Mouse (Mus musculus) myocyte (in vitro differentiated cells): ENCODE measurements around the gene Zfp715. TPM values are rescaled to one million over a fixed set of nuclear protein-coding genes. Genes with fewer than 3 reads are reported as not detected.
"Not testable (repeated sequence)": the region's sequence is repeated elsewhere in the genome, so short reads cannot be mapped to it uniquely, and the experiment has no call there.

Experiments used
- H3K27me3 ChIP-seq: one replicate; pipeline ENCODE4 v1.6.1; 2011; ENCODE audit not compliant: control insufficient read depth, insufficient read depth, insufficient read length
- H3K36me3 ChIP-seq: one replicate; pipeline ENCODE4 v1.6.1; 2011; ENCODE audit not compliant: control insufficient read depth, insufficient read depth
- H3K4me2 ChIP-seq: one replicate; pipeline ENCODE4 v1.6.1; 2011; ENCODE audit warnings: low read depth, control low read depth
- H3K4me3 ChIP-seq: one replicate; pipeline ENCODE4 v1.5.1; 2011; ENCODE audit warnings: mild to moderate bottlenecking, control low read depth, moderate library complexity
- H3K79me2 ChIP-seq: one replicate; pipeline ENCODE4 v1.6.1; 2011; ENCODE audit not compliant: control insufficient read depth, insufficient read depth
- H3ac ChIP-seq: one replicate; pipeline ENCODE4 v1.6.1; 2011; ENCODE audit not compliant: control insufficient read depth, insufficient read length
- CEBPB ChIP-seq: IDR thresholded peaks from 2 replicates; pipeline ENCODE4 v1.6.1; 2011; ENCODE audit warnings: mild to moderate bottlenecking, moderate library complexity; ENCODE audit not compliant: poor library complexity, insufficient read depth, severe bottlenecking
- E2F4 ChIP-seq: IDR thresholded peaks from one replicate; pipeline ENCODE4 v1.6.1; 2011; ENCODE audit warnings: mild to moderate bottlenecking, control low read depth, moderate library complexity; ENCODE audit not compliant: insufficient read depth
- MAX ChIP-seq: IDR thresholded peaks from one replicate; pipeline ENCODE4 v1.6.1; 2011; ENCODE audit warnings: low read depth, mild to moderate bottlenecking, control low read depth
- MYOD1 ChIP-seq, 3 experiments: IDR thresholded peaks; one replicate each; pipeline ENCODE4 v1.6.1; 2011; ENCODE audit warnings: control low read depth in 2 of 3, low read depth in 2 of 3, mild to moderate bottlenecking in 2 of 3, moderate library complexity in 1 of 3; ENCODE audit not compliant: insufficient read length in 2 of 3, control insufficient read depth in 1 of 3
- MYOG ChIP-seq, 3 experiments: IDR thresholded peaks; one replicate each; pipeline ENCODE4 v1.6.1; 2011; ENCODE audit warnings: control low read depth in 2 of 3, low read depth in 2 of 3, mild to moderate bottlenecking in 2 of 3; ENCODE audit not compliant: insufficient read length in 2 of 3, control insufficient read depth in 1 of 3, insufficient read depth in 1 of 3
- POLR2A ChIP-seq: IDR thresholded peaks from one replicate; pipeline ENCODE4 v1.6.1; 2011; ENCODE audit warnings: low read depth, mild to moderate bottlenecking, control low read depth, moderate library complexity; ENCODE audit not compliant: insufficient read length
- POLR2AphosphoS2 ChIP-seq: IDR thresholded peaks from one replicate; pipeline ENCODE4 v1.6.1; 2011; ENCODE audit warnings: low read depth, control low read depth; ENCODE audit not compliant: insufficient read length
- REST ChIP-seq: IDR thresholded peaks from one replicate; pipeline ENCODE4 v1.6.1; 2011; ENCODE audit warnings: mild to moderate bottlenecking, control low read depth, moderate library complexity; ENCODE audit not compliant: insufficient read depth, insufficient read length
- SRF ChIP-seq: IDR thresholded peaks from one replicate; pipeline ENCODE4 v1.6.1; 2011; ENCODE audit warnings: low read depth; ENCODE audit not compliant: control insufficient read depth, insufficient read length
- TCF12 ChIP-seq: IDR thresholded peaks from one replicate; pipeline ENCODE4 v1.6.1; 2011; ENCODE audit warnings: mild to moderate bottlenecking, control low read depth; ENCODE audit not compliant: poor library complexity, insufficient read depth, severe bottlenecking
- TCF3 ChIP-seq: IDR thresholded peaks from one replicate; pipeline ENCODE4 v1.6.1; 2011; ENCODE audit warnings: low read depth, control low read depth; ENCODE audit not compliant: insufficient read length
- USF1 ChIP-seq: IDR thresholded peaks from one replicate; pipeline ENCODE4 v1.6.1; 2011; ENCODE audit warnings: low read depth, mild to moderate bottlenecking, control low read depth, moderate library complexity
- polyA plus RNA-seq: library from polyadenylated mRNA; unstranded; fragments of >200 nt; fragmentation: generic; extraction: Trizol; gene quantifications from one replicate; pipeline ENCODE4 v1.2.1, GENCODE M21; 2012; ENCODE audit warnings: missing spikeins

The Zfp715 gene
- polyA plus RNA-seq, 1 experiment, result 2.7 TPM

GRCm38 (mm10) chr7:43353758-43354157 is 40.7 kb upstream of the Zfp715 start:
- Histone ChIP-seq H3K4me2 (no peak overlapping the region), H3K79me2 (no peaks in the 10 kb centered on the region), H3K27me3 (no peaks in the 10 kb centered on the region), H3ac (no peak overlapping the region), H3K36me3 (no peaks in the 10 kb centered on the region), H3K4me3 (no peak overlapping the region)
- TF ChIP-seq MYOD1 (IDR thresholded peaks at IDR 0.05; ENCODE audit: control insufficient read depth in 1 of 3, insufficient read length in 2 of 3, low read depth in 2 of 3) (no peak), USF1 (no peak)

- no peak overlapping the region for H3ac ChIP-seq
- TF ChIP-seq REST (no peak), E2F4 (no peak), POLR2AphosphoS2 (no peak), USF1 (no peak), CEBPB (no peak), MYOD1 (IDR thresholded peaks at IDR 0.05; ENCODE audit: control insufficient read depth in 1 of 3, insufficient read length in 2 of 3, low read depth in 2 of 3) (no peak), MYOG (IDR thresholded peaks at IDR 0.05; ENCODE audit: control insufficient read depth in 1 of 3, insufficient read depth in 1 of 3, insufficient read length in 2 of 3, low read depth in 2 of 3) (no peak), TCF12 (no peak), MAX (no peak), POLR2A (no peak), TCF3 (no peak), SRF (no peak)
- H3K27me3 ChIP-seq, result no peaks in the 10 kb centered on the region
- no peaks in the 10 kb centered on the region for H3K36me3 ChIP-seq
- H3K4me2 ChIP-seq, result no peak overlapping the region
- no peaks in the 10 kb centered on the region for H3K79me2 ChIP-seq
- H3K4me3 ChIP-seq, result no peak overlapping the region
Measured at GRCm38 (mm10) chr7:43353118-43353517, 40.0 kb upstream of the Zfp715 start.

DNA sequence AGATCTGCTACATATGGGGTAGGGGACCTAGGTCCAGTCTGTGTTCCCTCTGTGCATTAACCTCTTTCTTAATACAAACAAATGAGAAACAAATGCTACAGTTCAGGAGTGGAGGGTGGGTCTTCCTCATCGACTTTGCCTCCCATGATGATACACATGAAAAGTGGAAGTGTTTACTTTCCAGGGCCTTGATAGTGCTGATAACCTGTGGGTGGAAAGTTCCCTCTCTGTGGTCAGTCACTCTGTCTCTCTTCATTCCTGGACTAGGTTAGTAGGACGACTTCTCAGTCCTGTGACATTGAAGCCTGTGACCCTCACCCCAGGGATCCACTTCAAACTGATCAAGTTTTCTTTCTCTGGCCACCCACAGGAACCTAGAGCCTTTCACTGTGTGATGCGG is 38.1 kb upstream of the Zfp715 start, which contains the start of gene Siglecf:
Gene Siglecf, plus strand, starts transcription at position 188 of the 400 bp plus-strand sequence.
- no peaks in the 10 kb centered on the region for H3K79me2 ChIP-seq
- H3K4me3 ChIP-seq, result no peak within 1 kb of the TSS
- TF ChIP-seq MAX, result no peak
- TF ChIP-seq E2F4, result no peak
- no peak for TF ChIP-seq USF1

DNA sequence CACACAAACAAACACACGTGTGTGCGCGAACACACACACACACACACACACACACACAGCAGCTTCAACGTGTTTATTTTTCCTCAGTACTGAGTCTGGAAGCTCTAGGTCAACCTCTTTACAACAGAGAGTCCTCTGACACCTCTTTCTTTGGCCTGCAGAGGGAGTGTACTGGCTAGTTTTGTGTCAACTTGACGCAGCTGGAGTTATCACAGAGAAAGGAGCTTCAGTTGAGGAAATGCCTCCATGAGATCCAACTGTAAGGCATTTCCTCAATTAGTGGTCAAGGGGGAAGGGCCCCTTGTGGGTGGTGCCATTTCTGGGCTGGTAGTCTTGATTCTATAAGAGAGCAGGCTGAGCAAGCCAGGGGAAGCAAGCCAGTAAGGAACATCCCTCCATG is 36.5 kb upstream of the Zfp715 start:
- H3ac ChIP-seq, H3K79me2 ChIP-seq, H3K4me2 ChIP-seq, H3K36me3 ChIP-seq, H3K27me3 ChIP-seq, H3K4me3 ChIP-seq: not testable (repeated sequence)

More for the DNA sequence above, 38.1 kb upstream of the Zfp715 start, which contains the start of gene Siglecf:
- H3K27me3 ChIP-seq, result no peaks in the 10 kb centered on the region
- no peak within 1 kb of the TSS for H3K4me2 ChIP-seq
- no peaks in the 10 kb centered on the region for H3K36me3 ChIP-seq
- H3ac ChIP-seq, result no peak within 1 kb of the TSS

- TF ChIP-seq E2F4, result no peak
- TF ChIP-seq SRF, result no peak
- no peak for TF ChIP-seq TCF12
- TF ChIP-seq MYOG (IDR thresholded peaks at IDR 0.05; ENCODE audit: control insufficient read depth in 1 of 3, insufficient read depth in 1 of 3, insufficient read length in 2 of 3, low read depth in 2 of 3), result no peak
- no peak overlapping the region for H3ac ChIP-seq
- H3K36me3 ChIP-seq, result no peaks in the 10 kb centered on the region
- no peak overlapping the region for H3K4me2 ChIP-seq
- H3K27me3 ChIP-seq, result no peaks in the 10 kb centered on the region
- no peaks in the 10 kb centered on the region for H3K79me2 ChIP-seq
- no peak overlapping the region for H3K4me3 ChIP-seq
Measured at GRCm38 (mm10) chr7:43346571-43346970, 33.5 kb upstream of the Zfp715 start.

- TF ChIP-seq E2F4 (no peak), MYOG (IDR thresholded peaks at IDR 0.05; ENCODE audit: control insufficient read depth in 1 of 3, insufficient read depth in 1 of 3, insufficient read length in 2 of 3, low read depth in 2 of 3) (no peak), REST (no peak), SRF (no peak), MAX (no peak), USF1 (no peak), CEBPB (no peak), POLR2A (no peak), POLR2AphosphoS2 (no peak), MYOD1 (IDR thresholded peaks at IDR 0.05; ENCODE audit: control insufficient read depth in 1 of 3, insufficient read length in 2 of 3, low read depth in 2 of 3) (no peak), TCF3 (no peak), TCF12 (no peak)
- Histone ChIP-seq H3ac (no peak overlapping the region), H3K36me3 (no peaks in the 10 kb centered on the region), H3K79me2 (no peaks in the 10 kb centered on the region), H3K4me2 (no peak overlapping the region), H3K27me3 (no peaks in the 10 kb centered on the region), H3K4me3 (no peak overlapping the region)
Measured at GRCm38 (mm10) chr7:43346148-43346547, 33.1 kb upstream of the Zfp715 start.
